Mouse (Mus musculus): ENCODE results near the gene Tbce. TPM values are rescaled to one million over a fixed set of nuclear protein-coding genes. Genes with fewer than 3 reads are reported as not detected.

Tbce gene
- polyA plus RNA-seq (2017; shearing (Covaris generic)) = 60.0 TPM

GRCm38 (mm10) chr13:14039292-14039965, at the start of gene Tbce:
TSS of gene Tbce (minus strand) at chr13:14039638.

GRCm38 (mm10) chr13:14063013-14063941, 23.8 kb upstream of the Tbce start, which contains the start of the genes Arid4b and Ggps1:
TSS of gene Arid4b (plus strand) at chr13:14063232.
TSS of gene Ggps1 (minus strand) at chr13:14063488.

DNA sequence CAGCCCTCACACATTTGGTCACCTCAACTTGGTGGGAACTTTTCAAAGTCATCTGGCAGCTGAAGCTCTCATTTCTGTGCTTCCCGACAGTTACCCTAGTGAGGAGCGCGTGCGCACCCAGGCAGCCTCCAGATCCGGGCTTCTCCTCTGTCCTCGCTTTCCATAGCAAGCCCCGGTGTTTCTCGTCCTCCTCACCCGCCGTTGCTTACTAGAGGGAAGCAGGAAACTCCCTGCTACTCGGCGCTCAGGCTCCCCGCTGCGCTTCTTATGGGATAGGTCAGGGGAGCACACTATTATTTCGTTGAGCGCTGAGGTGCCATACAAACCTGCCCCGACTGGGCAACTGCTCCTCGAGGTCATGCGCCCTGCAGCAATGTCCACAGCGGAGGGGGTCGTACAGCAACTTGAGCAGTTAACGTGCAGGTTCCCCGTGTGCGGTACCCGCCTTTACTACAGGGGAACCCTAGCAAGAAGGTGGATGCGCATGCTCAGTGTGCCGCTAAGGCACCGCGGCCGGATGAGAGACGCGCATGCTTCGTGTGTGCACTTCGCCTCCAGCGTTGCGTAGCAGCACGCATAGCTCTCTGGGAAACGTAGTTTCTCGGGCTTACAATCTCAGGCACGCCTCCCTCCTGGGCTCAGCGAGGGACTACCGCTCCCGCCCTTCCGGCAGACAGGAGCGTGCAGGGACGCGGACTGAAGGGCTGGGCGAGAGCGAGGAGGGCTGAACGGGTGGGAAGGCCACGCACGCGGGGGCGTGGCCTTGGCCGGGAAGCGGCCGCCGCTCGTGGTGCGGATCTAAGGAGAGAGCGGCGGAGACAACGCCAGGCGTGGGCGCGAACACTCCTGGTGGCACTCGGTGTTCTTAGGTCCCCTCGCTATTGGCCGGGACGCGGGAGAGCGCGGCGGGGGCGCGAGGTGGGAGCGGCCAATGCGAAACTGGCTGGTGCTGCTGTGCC, 85.3 kb downstream of the Tbce start, which contains the start of gene B3galnt2:
B3galnt2 (plus strand) TSS at position 596 of the 959 bp plus-strand sequence.

Other genes starting within 250 kb of the Tbce start
- gene B3galnt2, start 85.2 kb downstream of the Tbce start, polyA plus RNA-seq (2017; shearing (Covaris generic)) = 25.3 TPM
- gene Arid4b, start 23.6 kb upstream of the Tbce start, polyA plus RNA-seq (2017; shearing (Covaris generic)) = 163 TPM
- 77.8 TPM for gene Ggps1, start 23.9 kb upstream of the Tbce start, polyA plus RNA-seq (2017; shearing (Covaris generic))

Data from effector memory CD4-positive, alpha-beta T cell, adult 7 months (primary cell).